Comparison of ENCODE assay signal across 19 mouse cellular contexts in genomic region chr8:125980826-125981225, GRCm38 (mm10). TPM values are rescaled to one million over a fixed set of nuclear protein-coding genes. Genes with fewer than 3 reads are reported as not detected.
A peak's percentile ranks its signal among the peaks of the same experiment; 100 is the strongest.
DNase-seq lines count a peak whose midpoint lies in the region; ATAC-seq and TF ChIP-seq lines count a peak whose summit lies in the region.
"Had no signal": no experiment of that assay in that cellular context is flagged by ENCODE, and none has a peak within 500 bp of the region (broad histone marks: within the 10 kb centered on the region; RNA-seq: fewer than 3 reads in every experiment).

No protein-coding gene starts in this region.

- no peak overlapping the region for H3K4me3 ChIP-seq in stomach, postnatal 0 days (ENCODE audit: low read depth, low read length)
- H3K4me3 ChIP-seq: embryonic facial prominence, embryonic 10.5 days; heart, embryonic 10.5 days; hindbrain, embryonic 13.5 days had no signal

- no peaks in the 10 kb centered on the region for H3K27me3 ChIP-seq in stomach, postnatal 0 days (ENCODE audit: control insufficient read depth, insufficient read depth, low read length)
- H3K27me3 ChIP-seq: hindbrain, embryonic 13.5 days had no signal

- no peaks in the 10 kb centered on the region for H3K9me3 ChIP-seq in stomach, postnatal 0 days (ENCODE audit: control insufficient read depth, low read length)
- H3K9me3 ChIP-seq: heart, embryonic 10.5 days; hindbrain, embryonic 13.5 days had no signal

- no peaks in the 10 kb centered on the region for H3K4me1 ChIP-seq in stomach, postnatal 0 days (replicated peaks; ENCODE audit: control insufficient read depth, insufficient read depth)
- H3K4me1 ChIP-seq: embryonic facial prominence, embryonic 10.5 days; heart, embryonic 10.5 days; hindbrain, embryonic 13.5 days had no signal

- 25% methylated on average over 6 of the region's 6 CpGs for WGBS in stomach, postnatal 0 days

- TF ChIP-seq EP300 in stomach, postnatal 0 days (optimal IDR thresholded peaks at IDR 0.05), result no peak

- H3K36me3 ChIP-seq in stomach, postnatal 0 days (ENCODE audit: control insufficient read depth, insufficient read depth, low read length), result no peaks in the 10 kb centered on the region
- H3K36me3 ChIP-seq: embryonic facial prominence, embryonic 10.5 days; heart, embryonic 10.5 days; hindbrain, embryonic 13.5 days had no signal

- no peak for ATAC-seq in stomach, postnatal 0 days (ENCODE audit: low FRiP score, low TSS enrichment)
- ATAC-seq: forebrain, embryonic 14.5 days; hindbrain, postnatal 0 days had no signal

- H3K4me2 ChIP-seq in stomach, postnatal 0 days (replicated peaks; ENCODE audit: low read depth), result no peak overlapping the region
- H3K4me2 ChIP-seq: hindbrain, embryonic 13.5 days had no signal

- no peak for TF ChIP-seq CTCF in stomach, postnatal 0 days (IDR thresholded peaks at IDR 0.05; ENCODE audit: low read depth)

- DNase-seq in brain, adult 2 months (ENCODE audit: low read depth, low spot score), result peak; percentile 59
- peak; percentile 53 for DNase-seq in cerebellum, adult 11 months
- DNase-seq in cerebellum, adult 8-10 months, result peak; percentile 59
- peak; percentile 72 to 79 for DNase-seq in cerebellum, postnatal 25 days
- DNase-seq in stomach, postnatal 0 days (ENCODE audit: low spot score), result no peak
- no peak for DNase-seq in kidney, postnatal 10 days
- DNase-seq in kidney, postnatal 36 days, result no peak
- DNase-seq: adrenal gland, adult 2 months; adrenal gland, postnatal 25 days; gastrocnemius, postnatal 36 days; heart, adult 11 months; heart, postnatal 10 days; heart, postnatal 4 days; kidney, adult 18-20 months had no signal

- H3K9ac ChIP-seq in stomach, postnatal 0 days (ENCODE audit: low read length), result no peak overlapping the region
- H3K9ac ChIP-seq: hindbrain, embryonic 13.5 days had no signal

- H3K27ac ChIP-seq in stomach, postnatal 0 days (replicated peaks), result no peak overlapping the region
- H3K27ac ChIP-seq: embryonic facial prominence, embryonic 10.5 days; heart, embryonic 10.5 days; hindbrain, embryonic 13.5 days; hindbrain, postnatal 0 days had no signal

RNA-seq across cellular contexts. Expression of gene Kcnk1, which starts 14.1 kb away (rescaled TPM):
- 63.1 and 65.6 TPM in 2 replicates for polyA plus RNA-seq in stomach, postnatal 0 days (2015; fragmentation: Nextera tagmentation; extraction: Ambion mirVana)

Comparison
In these comparisons a context has a peak if more than half of its experiments do, and no peak if none do; other contexts are left out.
1. DNase-seq: peak in brain, adult 2 months (single experiment), cerebellum, adult 11 months (single experiment), cerebellum, adult 8-10 months (single experiment) and cerebellum, postnatal 25 days (2 of 2); none in stomach, postnatal 0 days (single experiment), kidney, postnatal 10 days (single experiment) and kidney, postnatal 36 days (0 of 2).